Mouse (Mus musculus) erythroblast, embryonic 14.5 days (primary cell): Measurements from ENCODE around the gene Zwilch. TPM values are rescaled to one million over a fixed set of nuclear protein-coding genes. Genes with fewer than 3 reads are reported as not detected.

Experiments
- H3K27me3 ChIP-seq: 2 replicates; pipeline ENCODE4 v1.6.1; 2012; ENCODE audit warnings: inconsistent platforms; ENCODE audit not compliant: control insufficient read depth
- H3K36me3 ChIP-seq: 2 replicates; pipeline ENCODE4 v1.6.1; 2012; ENCODE audit warnings: mild to moderate bottlenecking, inconsistent platforms; ENCODE audit not compliant: control insufficient read depth
- H3K4me1 ChIP-seq: 2 replicates; pipeline ENCODE4 v1.6.1; 2012; ENCODE audit warnings: inconsistent platforms; ENCODE audit not compliant: control insufficient read depth
- H3K4me3 ChIP-seq: replicated peaks from 2 replicates; pipeline ENCODE3; 2012; ENCODE audit warnings: moderate library complexity, mild to moderate bottlenecking, inconsistent platforms
- H3K9me3 ChIP-seq: 2 replicates; pipeline ENCODE4 v1.6.1; 2012; ENCODE audit warnings: low read length, inconsistent platforms, mixed read lengths; ENCODE audit not compliant: control insufficient read depth
- GATA1 ChIP-seq: IDR thresholded peaks from 2 replicates; pipeline ENCODE4 v1.6.1; 2012; ENCODE audit warnings: low read length, inconsistent platforms, mixed read lengths
- TAL1 ChIP-seq: IDR thresholded peaks from 3 replicates; pipeline ENCODE4 v1.6.1; 2012; ENCODE audit warnings: low read length, inconsistent platforms, mixed read lengths
- polyA plus RNA-seq: library from polyadenylated mRNA; stranded (reverse); fragments of >175 nt; gene quantifications from 2 replicates; pipeline ENCODE4 v1.2.3, GENCODE M21; 2012

The Zwilch gene
- polyA plus RNA-seq, 1 experiment = 2.0 TPM

DNA sequence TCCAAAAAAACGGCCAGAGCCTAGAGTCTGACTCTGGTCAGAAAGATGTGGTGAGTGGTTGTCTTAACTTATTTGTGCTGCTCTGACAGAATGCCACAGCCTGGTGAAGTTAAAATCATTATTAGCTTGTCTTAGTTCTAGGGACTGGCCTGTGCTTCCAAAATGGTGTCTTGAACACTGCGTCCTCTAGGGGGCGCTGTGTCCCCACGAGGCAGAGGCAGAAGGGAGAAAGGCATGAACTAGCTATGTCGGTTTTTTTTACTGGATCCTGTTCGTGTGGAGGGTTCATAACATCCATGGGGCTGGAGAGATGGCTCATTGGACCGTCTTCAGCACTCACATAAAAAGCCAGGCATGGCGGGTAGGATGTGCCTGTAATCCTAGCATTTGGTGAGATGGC, 53.0 kb downstream of the Zwilch start:
- Histone ChIP-seq H3K4me1 (peaks cover 11% of the 10 kb centered on the region), H3K4me3 (no peak overlapping the region), H3K27me3 (no peaks in the 10 kb centered on the region), H3K36me3 (no peaks in the 10 kb centered on the region), H3K9me3 (no peaks in the 10 kb centered on the region)
- TF ChIP-seq TAL1 = no peak

DNA sequence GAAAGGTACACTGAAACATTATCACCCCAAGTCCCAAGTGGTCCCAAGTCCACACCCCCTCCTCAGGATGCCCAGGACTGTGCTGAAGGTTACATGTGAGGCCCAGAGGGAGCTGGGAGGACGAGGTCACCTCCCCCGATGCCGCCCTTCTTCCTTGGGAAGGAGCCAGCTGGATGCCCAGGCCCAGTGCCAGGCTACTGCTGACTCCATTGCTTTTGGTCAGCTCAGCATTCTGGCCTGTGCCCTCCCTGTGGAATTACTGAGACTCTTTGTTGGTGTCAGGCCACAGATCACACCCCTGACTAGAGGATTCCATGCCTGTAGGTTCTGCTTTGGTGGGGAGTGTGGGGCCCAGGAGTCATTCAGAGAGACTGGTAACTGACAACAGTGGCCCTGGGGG, 56.0 kb downstream of the Zwilch start, which contains the start of gene Lctl:
Lctl (plus strand) TSS at position 272 of the 400 bp plus-strand sequence.
- H3K4me1 ChIP-seq = peaks cover 11% of the 10 kb centered on the region
- no peaks in the 10 kb centered on the region for H3K9me3 ChIP-seq
- no peak within 1 kb of the TSS for H3K4me3 ChIP-seq
- no peaks in the 10 kb centered on the region for H3K27me3 ChIP-seq
- H3K36me3 ChIP-seq = no peaks in the 10 kb centered on the region
- TF ChIP-seq GATA1 (no peak), TAL1 (no peak)

DNA sequence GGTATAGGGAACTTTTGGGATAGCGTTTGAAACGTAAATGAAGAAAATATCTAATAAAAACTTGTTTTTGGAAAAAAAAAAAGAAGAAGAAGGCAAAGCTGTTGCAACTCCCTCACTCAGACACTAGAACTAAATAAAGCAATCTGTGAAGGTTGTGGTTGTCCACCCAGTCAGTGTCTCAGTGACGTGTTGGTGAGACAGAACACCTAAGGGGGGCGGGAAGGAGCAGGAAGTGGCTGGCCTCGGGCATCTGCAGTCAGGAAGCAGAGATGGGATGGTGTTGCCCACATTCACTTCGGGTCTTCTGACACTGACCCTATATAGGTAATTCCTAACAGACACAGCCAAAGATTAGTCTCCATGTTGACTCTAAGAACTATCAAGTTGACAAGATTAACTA, 57.1 kb downstream of the Zwilch start:
- peaks cover 7% of the 10 kb centered on the region for H3K4me1 ChIP-seq
- H3K36me3 ChIP-seq = no peaks in the 10 kb centered on the region
- H3K9me3 ChIP-seq = no peaks in the 10 kb centered on the region
- TF ChIP-seq TAL1 (no peak), GATA1 (no peak)
- H3K27me3 ChIP-seq = no peaks in the 10 kb centered on the region
- no peak overlapping the region for H3K4me3 ChIP-seq

DNA sequence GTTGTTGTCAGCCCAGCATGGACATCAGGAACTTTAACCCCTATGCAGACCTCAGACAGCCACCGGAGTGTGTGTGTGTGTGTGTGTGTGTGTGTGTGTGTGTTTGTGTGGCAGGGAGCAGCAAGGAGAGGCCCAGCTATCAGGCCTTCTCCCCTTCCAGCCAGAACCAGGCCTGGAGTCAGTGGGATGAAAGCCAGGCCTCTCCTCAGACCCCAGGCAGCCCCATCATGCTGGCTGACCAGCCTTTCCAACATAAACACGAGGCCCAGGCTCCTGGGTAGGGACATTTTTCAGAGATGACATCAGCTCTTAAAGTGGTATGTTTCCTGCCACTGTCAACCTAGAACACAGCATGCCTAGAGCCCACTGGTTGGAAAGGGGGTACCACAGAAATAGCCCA, 58.3 kb downstream of the Zwilch start:
- TF ChIP-seq TAL1 = no peak
- TF ChIP-seq GATA1 = no peak
- Histone ChIP-seq H3K4me1 (no peaks in the 10 kb centered on the region), H3K9me3 (no peaks in the 10 kb centered on the region), H3K4me3 (no peak overlapping the region), H3K27me3 (no peaks in the 10 kb centered on the region), H3K36me3 (no peaks in the 10 kb centered on the region)

DNA sequence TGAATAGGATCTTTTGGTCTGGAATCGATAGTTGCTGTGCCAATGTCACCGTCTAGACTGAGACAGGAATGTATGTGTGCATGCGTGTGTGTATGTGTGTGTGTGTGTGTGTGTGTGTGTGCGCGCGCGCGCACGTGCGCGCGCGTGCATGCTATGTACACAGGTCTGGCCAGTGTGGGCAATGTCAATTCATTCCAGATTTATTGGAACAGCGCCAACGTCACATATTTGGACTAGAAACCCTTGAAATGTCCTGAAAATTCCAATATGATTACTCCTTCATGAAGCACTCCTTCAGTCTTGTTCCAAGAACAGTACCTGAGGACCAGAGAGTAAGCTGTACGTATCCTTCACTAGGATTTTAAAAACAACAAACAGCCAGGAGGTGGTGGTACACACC, 62.4 kb downstream of the Zwilch start:
- no peaks in the 10 kb centered on the region for H3K36me3 ChIP-seq
- TF ChIP-seq GATA1 (no peak), TAL1 (no peak)

DNA sequence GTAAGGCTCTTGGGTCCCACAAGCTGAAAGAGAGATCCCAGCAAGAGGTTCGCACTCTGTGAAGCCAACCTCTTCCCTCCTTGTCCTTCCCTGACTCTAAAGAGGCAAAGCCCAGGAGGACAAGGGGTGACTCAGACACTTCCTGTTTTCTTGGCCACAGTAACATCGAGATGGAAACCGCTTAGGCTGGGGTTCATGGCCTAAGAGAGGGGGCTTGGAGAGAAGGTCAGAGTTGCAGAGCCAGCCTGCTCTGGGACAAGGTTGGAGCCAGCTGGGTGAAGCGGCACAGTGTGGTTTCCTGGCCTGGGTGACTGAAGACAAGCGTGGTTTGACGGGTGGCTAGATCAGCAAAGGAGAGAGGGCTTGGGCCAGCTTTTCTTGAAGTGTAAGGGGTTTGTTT, 67.6 kb downstream of the Zwilch start:
- peaks cover 4% of the 10 kb centered on the region; the same call in 1 of the 2 replicates for H3K4me1 ChIP-seq
- no peak for TF ChIP-seq GATA1
- no peak for TF ChIP-seq TAL1
- H3K4me3 ChIP-seq = no peak overlapping the region
- no peaks in the 10 kb centered on the region for H3K27me3 ChIP-seq
- H3K9me3 ChIP-seq = no peaks in the 10 kb centered on the region
- no peaks in the 10 kb centered on the region for H3K36me3 ChIP-seq

More for the DNA sequence above, 62.4 kb downstream of the Zwilch start:
- Histone ChIP-seq H3K27me3 (no peaks in the 10 kb centered on the region), H3K4me3 (no peak overlapping the region), H3K4me1 (peaks cover 4% of the 10 kb centered on the region; the same call in 1 of the 2 replicates), H3K9me3 (no peaks in the 10 kb centered on the region)

DNA sequence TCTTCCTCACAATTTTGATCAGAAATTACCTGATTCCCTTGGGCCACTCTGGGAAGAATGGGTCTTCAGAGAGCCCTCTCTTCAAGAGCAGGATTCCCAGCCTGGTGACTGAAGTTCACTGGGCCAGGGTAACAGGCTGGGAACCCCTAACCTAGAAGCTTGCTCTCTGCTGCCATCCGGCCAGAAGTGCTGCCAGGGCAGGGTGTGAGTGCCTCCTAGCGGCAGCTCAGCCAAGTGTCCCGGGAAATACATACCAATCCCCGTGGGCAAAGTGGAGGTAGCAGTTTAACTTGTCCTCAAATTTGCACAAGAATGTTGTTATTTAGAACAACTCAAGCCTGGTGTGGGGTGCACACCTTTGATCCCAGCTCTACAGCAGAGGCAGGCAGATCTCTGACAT, 72.5 kb downstream of the Zwilch start:
- Histone ChIP-seq H3K36me3 (no peaks in the 10 kb centered on the region), H3K9me3 (no peaks in the 10 kb centered on the region), H3K4me1 (no peaks in the 10 kb centered on the region), H3K27me3 (no peaks in the 10 kb centered on the region), H3K4me3 (no peak overlapping the region)
- no peak for TF ChIP-seq TAL1
- TF ChIP-seq GATA1 = no peak

DNA sequence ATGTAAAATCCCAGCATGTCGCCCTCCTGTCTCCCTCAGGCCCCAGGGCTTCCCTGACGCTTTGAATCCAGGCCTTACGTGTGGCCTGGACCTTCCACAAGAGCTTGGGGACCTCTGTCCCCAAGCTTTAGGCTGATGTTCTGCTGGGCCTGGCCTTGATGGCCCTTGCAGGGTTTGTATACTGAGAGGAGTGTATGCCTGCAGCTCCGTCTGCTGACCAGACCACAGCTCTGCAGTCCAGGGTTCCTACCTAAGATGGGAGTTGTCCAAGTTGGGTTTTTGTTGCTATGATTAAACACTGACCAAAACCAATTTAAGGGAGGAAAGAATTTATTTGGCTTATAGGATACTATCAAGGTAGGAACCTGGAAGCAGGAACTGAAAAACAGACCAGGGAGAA, 74.6 kb downstream of the Zwilch start:
- TF ChIP-seq GATA1 (no peak), TAL1 (no peak)
- Histone ChIP-seq H3K27me3 (no peaks in the 10 kb centered on the region), H3K36me3 (no peaks in the 10 kb centered on the region), H3K4me1 (peaks cover 2% of the 10 kb centered on the region; the same call in 1 of the 2 replicates), H3K9me3 (no peaks in the 10 kb centered on the region), H3K4me3 (no peak overlapping the region)

DNA sequence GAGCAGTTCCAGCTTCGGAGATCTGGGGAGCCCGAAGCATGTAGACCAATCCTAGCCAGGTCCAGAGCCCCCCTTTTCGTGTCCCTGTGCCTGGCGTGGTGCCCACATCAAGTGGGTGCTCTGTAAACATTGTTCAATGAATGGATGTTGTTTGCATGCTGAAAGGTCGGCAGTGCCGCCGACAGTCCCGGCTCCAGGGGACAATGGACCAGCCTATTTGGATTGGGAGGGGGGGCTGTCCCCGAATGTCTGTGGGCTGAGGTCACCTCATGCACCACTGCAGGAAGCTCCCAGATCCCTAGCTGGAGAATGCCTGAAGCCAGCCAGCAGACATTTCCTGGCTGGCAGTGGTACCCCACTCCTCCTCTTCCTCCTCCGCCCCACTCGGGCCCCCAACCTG, 78.8 kb downstream of the Zwilch start:
- Histone ChIP-seq H3K4me3 (no peak overlapping the region), H3K27me3 (no peaks in the 10 kb centered on the region), H3K4me1 (peaks cover 2% of the 10 kb centered on the region), H3K9me3 (no peaks in the 10 kb centered on the region), H3K36me3 (peaks cover under 1% of the 10 kb centered on the region; the same call in 1 of the 2 replicates)
- TF ChIP-seq TAL1 (no peak), GATA1 (no peak)

DNA sequence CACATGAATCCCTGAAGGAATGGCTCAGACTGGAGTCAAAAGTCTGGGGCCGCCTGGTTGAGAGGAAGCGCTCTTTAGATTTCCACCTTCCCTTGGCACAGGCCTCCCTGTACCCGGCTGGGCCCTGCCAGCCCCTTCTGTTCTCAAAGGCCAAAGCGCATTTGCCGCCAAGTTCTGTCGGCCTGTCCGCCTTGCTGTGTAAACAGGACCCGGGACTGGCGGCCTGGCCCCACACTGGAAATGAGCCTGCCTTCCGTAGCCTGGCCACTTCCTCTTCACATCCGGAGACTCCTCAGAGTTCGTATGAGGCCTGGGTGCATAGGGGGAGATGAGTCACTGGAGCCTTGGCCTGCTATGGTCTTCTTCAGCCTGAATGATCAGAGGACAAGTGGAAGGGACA, 83.9 kb downstream of the Zwilch start:
- no peak for TF ChIP-seq TAL1
- TF ChIP-seq GATA1 = no peak
- peaks cover 24% of the 10 kb centered on the region for H3K36me3 ChIP-seq
- H3K4me3 ChIP-seq = no peak overlapping the region
- H3K9me3 ChIP-seq = no peaks in the 10 kb centered on the region
- H3K27me3 ChIP-seq = no peaks in the 10 kb centered on the region; the same call in 1 of the 2 replicates
- peaks cover 43% of the 10 kb centered on the region for H3K4me1 ChIP-seq
